Mouse (Mus musculus) embryonic fibroblast, embryonic 13.5 days (primary cell): ENCODE results near the gene Oip5.

Experiments
- CTCF ChIP-seq: IDR thresholded peaks from 2 replicates; pipeline ENCODE4 v1.5.1; 2011; ENCODE audit warnings: mild to moderate bottlenecking, control low read depth, low read length, moderate library complexity, borderline replicate concordance; ENCODE audit not compliant: insufficient read depth
- POLR2A ChIP-seq: IDR thresholded peaks from 2 replicates; pipeline ENCODE4 v1.6.1; 2011; ENCODE audit warnings: low read depth, mild to moderate bottlenecking, control low read depth, low read length, moderate library complexity

DNA sequence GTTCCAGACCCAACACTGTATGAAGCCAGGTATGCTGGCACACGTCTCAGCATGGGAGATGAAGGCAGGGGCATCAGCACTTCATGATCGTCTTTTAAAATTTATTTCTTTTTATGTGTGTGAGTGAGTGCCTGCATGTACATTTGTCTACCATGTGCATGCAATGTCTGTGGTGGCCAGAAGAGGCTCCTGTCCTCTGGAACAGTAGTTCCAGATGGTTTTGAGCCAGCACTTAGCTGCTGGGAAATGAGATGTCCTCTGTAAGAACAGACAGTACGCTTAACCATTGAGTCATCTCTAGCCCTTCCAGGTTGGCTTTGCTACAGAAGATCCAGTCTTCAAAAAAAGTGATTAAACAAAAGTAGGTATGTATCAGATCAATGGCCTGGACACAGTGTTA is 27.0 kb downstream of the Oip5 start:
- TF ChIP-seq POLR2A (no peak), CTCF (no peak)
